ENCODE assay signal across 17 mouse cellular contexts in genomic region chr5:134872597-134872996, GRCm38 (mm10). TPM values are rescaled to one million over a fixed set of nuclear protein-coding genes. Genes with fewer than 3 reads are reported as not detected.
DNase-seq lines count a peak whose midpoint lies in the region; ATAC-seq and TF ChIP-seq lines count a peak whose summit lies in the region.
"Had no signal": no experiment of that assay in that cellular context is flagged by ENCODE, and none has a peak within 500 bp of the region (broad histone marks: within the 10 kb centered on the region; RNA-seq: fewer than 3 reads in every experiment).

No protein-coding gene starts in this region.

- intact Hi-C loops in left cerebral cortex, postnatal 25 days (cut with DNase I), result no loop called here

- no peak overlapping the region for H3K9ac ChIP-seq in embryonic facial prominence, embryonic 15.5 days
- no peak overlapping the region for H3K9ac ChIP-seq in lung, postnatal 0 days (replicated peaks; ENCODE audit: low read depth)
- H3K9ac ChIP-seq: embryonic facial prominence, embryonic 12.5 days; hindbrain, embryonic 13.5 days; limb, embryonic 12.5 days had no signal

- TF ChIP-seq CTCF in lung, postnatal 0 days (IDR thresholded peaks at IDR 0.05), result peak; percentile 33

- H3K4me3 ChIP-seq in embryonic facial prominence, embryonic 15.5 days (replicated peaks), result no peak overlapping the region
- no peak overlapping the region for H3K4me3 ChIP-seq in embryonic facial prominence, embryonic 10.5 days
- H3K4me3 ChIP-seq in lung, postnatal 0 days (ENCODE audit: low read depth, low read length), result no peak overlapping the region
- H3K4me3 ChIP-seq: embryonic facial prominence, embryonic 12.5 days; hindbrain, embryonic 13.5 days; limb, embryonic 12.5 days; midbrain, embryonic 10.5 days; myocyte had no signal

- no peak for DNase-seq in embryonic facial prominence, embryonic 10.5 days (ENCODE audit: low spot score)
- DNase-seq in lung, postnatal 0 days (ENCODE audit: low spot score), result peak; percentile 73
- DNase-seq in lung, postnatal 36 days, result no peak
- peak; percentile 62 for DNase-seq in gastrocnemius, postnatal 25 days
- DNase-seq in thymus, postnatal 0 days (ENCODE audit: low spot score), result no peak
- no peak for DNase-seq in left cerebral cortex, postnatal 25 days (ENCODE audit: low spot score in 2 of 2)
- DNase-seq: cerebellum, adult 9-11 months had no signal

- H3K4me2 ChIP-seq in embryonic facial prominence, embryonic 15.5 days (replicated peaks), result no peak overlapping the region
- no peak overlapping the region for H3K4me2 ChIP-seq in lung, postnatal 0 days (replicated peaks; ENCODE audit: low read depth, low read length)
- H3K4me2 ChIP-seq: embryonic facial prominence, embryonic 12.5 days; hindbrain, embryonic 13.5 days; limb, embryonic 12.5 days had no signal

- H3K27me3 ChIP-seq in embryonic facial prominence, embryonic 15.5 days, result no peaks in the 10 kb centered on the region
- H3K27me3 ChIP-seq in embryonic facial prominence, embryonic 10.5 days (replicated peaks; ENCODE audit: low read depth, poor library complexity, severe bottlenecking), result no peaks in the 10 kb centered on the region
- H3K27me3 ChIP-seq in lung, postnatal 0 days (replicated peaks; ENCODE audit: insufficient read depth, low read length), result no peaks in the 10 kb centered on the region
- H3K27me3 ChIP-seq: hindbrain, embryonic 13.5 days; limb, embryonic 12.5 days had no signal

- no peak for ATAC-seq in embryonic facial prominence, embryonic 15.5 days (ENCODE audit: insufficient number of reproducible peaks, low FRiP score, low TSS enrichment, low read depth)
- ATAC-seq in lung, postnatal 0 days, result peak; percentile 7; the same call in 1 of the 2 replicates
- ATAC-seq in granulocyte monocyte progenitor cell, adult 5-6 weeks (replicated peaks; ENCODE audit: poor library complexity, severe bottlenecking), result no peak
- ATAC-seq: forebrain, embryonic 16.5 days had no signal

- TF ChIP-seq EP300 in lung, postnatal 0 days (IDR thresholded peaks at IDR 0.05), result no peak

- H3K9me3 ChIP-seq in embryonic facial prominence, embryonic 15.5 days (replicated peaks), result no peaks in the 10 kb centered on the region
- no peaks in the 10 kb centered on the region for H3K9me3 ChIP-seq in embryonic facial prominence, embryonic 10.5 days
- H3K9me3 ChIP-seq in lung, postnatal 0 days (ENCODE audit: low read length), result no peaks in the 10 kb centered on the region
- H3K9me3 ChIP-seq: embryonic facial prominence, embryonic 12.5 days; hindbrain, embryonic 13.5 days; limb, embryonic 12.5 days; midbrain, embryonic 10.5 days had no signal

- 61% methylated on average over 5 of the region's 5 CpGs for WGBS in embryonic facial prominence, embryonic 15.5 days
- 69% methylated on average over 5 of the region's 5 CpGs for WGBS in embryonic facial prominence, embryonic 10.5 days
- WGBS in lung, postnatal 0 days, result 43% methylated on average over 5 of the region's 5 CpGs

- H3K27ac ChIP-seq in embryonic facial prominence, embryonic 15.5 days (replicated peaks), result 0 out of 2 replicates have a peak overlapping the region, but pooled peaks have one; percentile 34
- H3K27ac ChIP-seq in embryonic facial prominence, embryonic 10.5 days (replicated peaks), result no peak overlapping the region
- peak overlapping the region; percentile 68 for H3K27ac ChIP-seq in lung, postnatal 0 days (ENCODE audit: low read length)
- H3K27ac ChIP-seq: embryonic facial prominence, embryonic 12.5 days; hindbrain, embryonic 13.5 days; limb, embryonic 12.5 days; midbrain, embryonic 10.5 days had no signal

- no peaks in the 10 kb centered on the region for H3K36me3 ChIP-seq in embryonic facial prominence, embryonic 15.5 days
- no peaks in the 10 kb centered on the region for H3K36me3 ChIP-seq in embryonic facial prominence, embryonic 10.5 days (replicated peaks)
- H3K36me3 ChIP-seq in lung, postnatal 0 days (ENCODE audit: insufficient read depth, low read length), result no peaks in the 10 kb centered on the region
- H3K36me3 ChIP-seq: embryonic facial prominence, embryonic 12.5 days; hindbrain, embryonic 13.5 days; limb, embryonic 12.5 days; midbrain, embryonic 10.5 days had no signal

- H3K4me1 ChIP-seq in embryonic facial prominence, embryonic 15.5 days, result peaks cover 40% of the 10 kb centered on the region
- H3K4me1 ChIP-seq in embryonic facial prominence, embryonic 10.5 days, result peaks cover 37% of the 10 kb centered on the region
- H3K4me1 ChIP-seq in lung, postnatal 0 days (ENCODE audit: insufficient read depth, low read depth, low read length), result no peaks in the 10 kb centered on the region

RNA-seq across cellular contexts. Expression of gene Tmem270, which starts 33.9 kb away (rescaled TPM):
- not detected in 2 replicates for polyA plus RNA-seq in embryonic facial prominence, embryonic 15.5 days (2015; fragmentation: Nextera tagmentation; extraction: Ambion mirVana)
- not detected in 2 replicates for polyA plus RNA-seq in embryonic facial prominence, embryonic 10.5 days (2016; fragmentation: Nextera tagmentation; extraction: Ambion mirVana)
- polyA plus RNA-seq in lung, postnatal 0 days (2015; fragmentation: Nextera tagmentation; extraction: Ambion mirVana), result not detected in 2 replicates
- not detected for total RNA-seq in gastrocnemius, postnatal 25 days (2021)
- total RNA-seq in granulocyte monocyte progenitor cell, adult 5-6 weeks (2014; fragmentation: Nextera tagmentation), result not detected in 2 replicates
- total RNA-seq in granulocyte monocyte progenitor cell, adult 5-6 weeks (2017), result not detected in 2 replicates
- not detected in 2 replicates for polyA plus RNA-seq in thymus, postnatal 0 days (2015; fragmentation: Nextera tagmentation; extraction: Ambion mirVana)
- total RNA-seq in left cerebral cortex, postnatal 25 days (2021), result not detected
- total RNA-seq: gastrocnemius, postnatal 4 days had no signal
- polyA plus RNA-seq: embryonic facial prominence, embryonic 12.5 days; forebrain, embryonic 16.5 days; hindbrain, embryonic 13.5 days; kidney, embryonic 14.5 days; limb, embryonic 12.5 days; midbrain, embryonic 10.5 days; myocyte had no signal

RNA-seq across cellular contexts. Expression of gene Cldn13, which starts 42.7 kb away (rescaled TPM):
- polyA plus RNA-seq in embryonic facial prominence, embryonic 15.5 days (2015; fragmentation: Nextera tagmentation; extraction: Ambion mirVana), result 0.16 TPM in 1 of 2 replicates, not detected in the other
- 2.1 and 2.8 TPM in 2 replicates for polyA plus RNA-seq in embryonic facial prominence, embryonic 10.5 days (2016; fragmentation: Nextera tagmentation; extraction: Ambion mirVana)
- 1.2 and 1.6 TPM in 2 replicates for polyA plus RNA-seq in lung, postnatal 0 days (2015; fragmentation: Nextera tagmentation; extraction: Ambion mirVana)
- not detected for total RNA-seq in gastrocnemius, postnatal 25 days (2021)
- not detected in 2 replicates for total RNA-seq in granulocyte monocyte progenitor cell, adult 5-6 weeks (2014; fragmentation: Nextera tagmentation)
- 0.13 TPM in 1 of 2 replicates, not detected in the other for total RNA-seq in granulocyte monocyte progenitor cell, adult 5-6 weeks (2017)
- polyA plus RNA-seq in thymus, postnatal 0 days (2015; fragmentation: Nextera tagmentation; extraction: Ambion mirVana), result 4.1 and 5.0 TPM in 2 replicates
- total RNA-seq in left cerebral cortex, postnatal 25 days (2021), result not detected
- total RNA-seq: gastrocnemius, postnatal 4 days had no signal
- polyA plus RNA-seq: forebrain, embryonic 16.5 days; hindbrain, embryonic 13.5 days; myocyte had no signal

RNA-seq across cellular contexts. Expression of gene Mettl27, which starts 59.6 kb away (rescaled TPM):
- 20.1 and 20.4 TPM in 2 replicates for polyA plus RNA-seq in embryonic facial prominence, embryonic 15.5 days (2015; fragmentation: Nextera tagmentation; extraction: Ambion mirVana)
- polyA plus RNA-seq in embryonic facial prominence, embryonic 10.5 days (2016; fragmentation: Nextera tagmentation; extraction: Ambion mirVana), result 14.8 and 17.0 TPM in 2 replicates
- polyA plus RNA-seq in lung, postnatal 0 days (2015; fragmentation: Nextera tagmentation; extraction: Ambion mirVana), result 33.7 and 35.5 TPM in 2 replicates
- total RNA-seq in gastrocnemius, postnatal 25 days (2021), result 1 to 10 TPM; 4.0 to 5.2 TPM
- 1.7 and 3.9 TPM in 2 replicates for total RNA-seq in granulocyte monocyte progenitor cell, adult 5-6 weeks (2014; fragmentation: Nextera tagmentation)
- total RNA-seq in granulocyte monocyte progenitor cell, adult 5-6 weeks (2017), result 1.2 and 2.2 TPM in 2 replicates
- 19.9 and 29.5 TPM in 2 replicates for polyA plus RNA-seq in thymus, postnatal 0 days (2015; fragmentation: Nextera tagmentation; extraction: Ambion mirVana)
- total RNA-seq in left cerebral cortex, postnatal 25 days (2021), result 1 to 10 TPM; 9.0 to 9.8 TPM

Comparison
In these comparisons a context has a peak if more than half of its experiments do, and no peak if none do; other contexts are left out.
1. DNase-seq: peak in lung, postnatal 0 days (single experiment) and gastrocnemius, postnatal 25 days (single experiment); none in embryonic facial prominence, embryonic 10.5 days (single experiment), lung, postnatal 36 days (single experiment), thymus, postnatal 0 days (single experiment) and left cerebral cortex, postnatal 25 days (0 of 2).